ENCODE assay signal across 8 mouse cellular contexts in genomic region chr1:131431456-131432246, GRCm38 (mm10).
DNase-seq lines count a peak whose midpoint lies in the region.

No protein-coding gene starts in this region.

- intact Hi-C loops in heart, postnatal 25 days (cut with DNase I) = loop anchor here (5.0 kb wide), 1 partner anchor 96 kb away; the partner anchor contains the start of genes Fam72a and Srgap2

- DNase-seq in adrenal gland, adult 2 months = peak; percentile 29
- DNase-seq in adrenal gland, postnatal 4 days (ENCODE audit: low spot score in 2 of 2) = no peak
- DNase-seq in urinary bladder, postnatal 36 days (ENCODE audit: low spot score in 2 of 2) = peak; percentile 30 to 37
- DNase-seq in urinary bladder, postnatal 10 days (ENCODE audit: low spot score) = no peak
- DNase-seq in heart, postnatal 25 days (ENCODE audit: low spot score) = peak; percentile 72
- peak; percentile 39 for DNase-seq in layer of hippocampus, adult 9-10 months (ENCODE audit: low spot score)
- DNase-seq in mesoderm, embryonic 11.5 days (ENCODE audit: low read depth, low spot score) = peak; percentile 47
- peak; percentile 29 to 34 for DNase-seq in thymus, postnatal 10 days (ENCODE audit: low spot score in 2 of 2)

Comparison
In these comparisons a context has a peak if more than half of its experiments do, and no peak if none do; other contexts are left out.
1. DNase-seq: peak in adrenal gland, adult 2 months (single experiment), urinary bladder, postnatal 36 days (2 of 2), heart, postnatal 25 days (single experiment), layer of hippocampus, adult 9-10 months (single experiment), mesoderm, embryonic 11.5 days (single experiment) and thymus, postnatal 10 days (2 of 2); none in adrenal gland, postnatal 4 days (0 of 2) and urinary bladder, postnatal 10 days (single experiment).